Mouse (Mus musculus): ENCODE measurements at regions not wholly inside any gene's neighbourhood (a gene's known extent, or its start where the extent isn't known, plus 50 kb on each side); places are given as distances from the start of the nearest gene placed in this dataset.

GRCm38 (mm10) chr12:38986346-38986745 is 207.2 kb downstream of the Etv1 start:
- Histone ChIP-seq H3K27me3 (ENCODE audit: control insufficient read depth, insufficient read depth, low read length) (no peaks in the 10 kb centered on the region), H3K36me3 (replicated peaks; ENCODE audit: control insufficient read depth, insufficient read depth) (no peaks in the 10 kb centered on the region), H3K27ac (no peak overlapping the region), H3K4me1 (replicated peaks; ENCODE audit: control insufficient read depth, insufficient read depth, low read length) (no peaks in the 10 kb centered on the region), H3K4me3 (replicated peaks; ENCODE audit: low read length) (no peak overlapping the region), H3K4me2 (replicated peaks) (no peak overlapping the region), H3K9ac (no peak overlapping the region), H3K9me3 (ENCODE audit: control insufficient read depth, low read length) (no peaks in the 10 kb centered on the region)
- DNase-seq (ENCODE audit: low spot score) (no peak), ATAC-seq (ENCODE audit: low FRiP score) (no peak)
- 87% methylated on average over 3 of the region's 3 CpGs for WGBS

GRCm38 (mm10) chr12:38987277-38987676 is 208.1 kb downstream of the Etv1 start:
- DNase-seq (ENCODE audit: low spot score) (no peak), ATAC-seq (ENCODE audit: low FRiP score) (no peak)
- Histone ChIP-seq H3K27me3 (ENCODE audit: control insufficient read depth, insufficient read depth, low read length) (no peaks in the 10 kb centered on the region), H3K4me1 (replicated peaks; ENCODE audit: control insufficient read depth, insufficient read depth, low read length) (no peaks in the 10 kb centered on the region), H3K4me3 (replicated peaks; ENCODE audit: low read length) (no peak overlapping the region), H3K27ac (no peak overlapping the region), H3K9ac (no peak overlapping the region), H3K9me3 (ENCODE audit: control insufficient read depth, low read length) (no peaks in the 10 kb centered on the region), H3K4me2 (replicated peaks) (no peak overlapping the region), H3K36me3 (replicated peaks; ENCODE audit: control insufficient read depth, insufficient read depth) (no peaks in the 10 kb centered on the region)

- Histone ChIP-seq H3K4me2 (replicated peaks) (no peak overlapping the region), H3K27ac (no peak overlapping the region), H3K4me1 (replicated peaks; ENCODE audit: control insufficient read depth, insufficient read depth, low read length) (no peaks in the 10 kb centered on the region), H3K9ac (no peak overlapping the region), H3K9me3 (ENCODE audit: control insufficient read depth, low read length) (no peaks in the 10 kb centered on the region), H3K36me3 (replicated peaks; ENCODE audit: control insufficient read depth, insufficient read depth) (no peaks in the 10 kb centered on the region), H3K27me3 (ENCODE audit: control insufficient read depth, insufficient read depth, low read length) (no peaks in the 10 kb centered on the region), H3K4me3 (replicated peaks; ENCODE audit: low read length) (no peak overlapping the region)
- no peak for ATAC-seq (ENCODE audit: low FRiP score)
- no peak for DNase-seq (ENCODE audit: low spot score)
- WGBS, result 80% methylated on average over 4 of the region's 4 CpGs
These were observed 208.6 kb downstream of the Etv1 start for GRCm38 (mm10) chr12:38987819-38988218.

- no peak for ATAC-seq (ENCODE audit: low FRiP score)
- no peak overlapping the region for H3K9ac ChIP-seq
- H3K27ac ChIP-seq, result no peak overlapping the region
- DNase-seq (ENCODE audit: low spot score), result peak; percentile 28
- H3K4me3 ChIP-seq (replicated peaks; ENCODE audit: low read length), result no peak overlapping the region
- no peaks in the 10 kb centered on the region for H3K9me3 ChIP-seq (ENCODE audit: control insufficient read depth, low read length)
- no peak overlapping the region for H3K4me2 ChIP-seq (replicated peaks)
- no peaks in the 10 kb centered on the region for H3K36me3 ChIP-seq (replicated peaks; ENCODE audit: control insufficient read depth, insufficient read depth)
- H3K4me1 ChIP-seq (replicated peaks; ENCODE audit: control insufficient read depth, insufficient read depth, low read length), result no peaks in the 10 kb centered on the region
- H3K27me3 ChIP-seq (ENCODE audit: control insufficient read depth, insufficient read depth, low read length), result no peaks in the 10 kb centered on the region
- WGBS, result 47% methylated on average over 2 of the region's 2 CpGs
These were observed 248.0 kb downstream of the Etv1 start for GRCm38 (mm10) chr12:39027179-39027578.

- Histone ChIP-seq H3K4me3 (replicated peaks; ENCODE audit: low read length) (no peak overlapping the region), H3K27ac (no peak overlapping the region), H3K9ac (no peak overlapping the region), H3K9me3 (ENCODE audit: control insufficient read depth, low read length) (no peaks in the 10 kb centered on the region), H3K4me1 (replicated peaks; ENCODE audit: control insufficient read depth, insufficient read depth, low read length) (no peaks in the 10 kb centered on the region), H3K27me3 (ENCODE audit: control insufficient read depth, insufficient read depth, low read length) (no peaks in the 10 kb centered on the region), H3K4me2 (replicated peaks) (no peak overlapping the region), H3K36me3 (replicated peaks; ENCODE audit: control insufficient read depth, insufficient read depth) (no peaks in the 10 kb centered on the region)
- ATAC-seq (ENCODE audit: low FRiP score) (no peak), DNase-seq (ENCODE audit: low spot score) (no peak)
- WGBS, result 38% methylated on average over 2 of the region's 2 CpGs
These were observed 248.8 kb downstream of the Etv1 start for GRCm38 (mm10) chr12:39027948-39028347.

- 86% methylated on average over 3 of the region's 3 CpGs for WGBS
These were observed 254.8 kb downstream of the Etv1 start for GRCm38 (mm10) chr12:39033982-39034381.

GRCm38 (mm10) chr12:39036466-39037037 is 257.4 kb downstream of the Etv1 start:
- ATAC-seq (ENCODE audit: low FRiP score) (no peak), DNase-seq (ENCODE audit: low spot score) (no peak)
- Histone ChIP-seq H3K4me1 (replicated peaks; ENCODE audit: control insufficient read depth, insufficient read depth, low read length) (no peaks in the 10 kb centered on the region), H3K4me3 (replicated peaks; ENCODE audit: low read length) (no peak overlapping the region), H3K36me3 (replicated peaks; ENCODE audit: control insufficient read depth, insufficient read depth) (no peaks in the 10 kb centered on the region), H3K9me3 (ENCODE audit: control insufficient read depth, low read length) (no peaks in the 10 kb centered on the region), H3K27me3 (ENCODE audit: control insufficient read depth, insufficient read depth, low read length) (no peaks in the 10 kb centered on the region), H3K4me2 (replicated peaks) (no peak overlapping the region), H3K27ac (no peak overlapping the region), H3K9ac (no peak overlapping the region)
- WGBS, result 90% methylated on average over 2 of the region's 2 CpGs

More at GRCm38 (mm10) chr12:39033982-39034381, 254.8 kb downstream of the Etv1 start:
- Histone ChIP-seq H3K4me1 (replicated peaks; ENCODE audit: control insufficient read depth, insufficient read depth, low read length) (no peaks in the 10 kb centered on the region), H3K4me2 (replicated peaks) (no peak overlapping the region), H3K27ac (no peak overlapping the region), H3K36me3 (replicated peaks; ENCODE audit: control insufficient read depth, insufficient read depth) (no peaks in the 10 kb centered on the region), H3K4me3 (replicated peaks; ENCODE audit: low read length) (no peak overlapping the region), H3K9ac (no peak overlapping the region), H3K9me3 (ENCODE audit: control insufficient read depth, low read length) (no peaks in the 10 kb centered on the region), H3K27me3 (ENCODE audit: control insufficient read depth, insufficient read depth, low read length) (no peaks in the 10 kb centered on the region)
- ATAC-seq (ENCODE audit: low FRiP score) (no peak), DNase-seq (ENCODE audit: low spot score) (no peak)

GRCm38 (mm10) chr12:39038077-39038476 is 258.9 kb downstream of the Etv1 start:
- Histone ChIP-seq H3K4me2 (replicated peaks) (no peak overlapping the region), H3K4me1 (replicated peaks; ENCODE audit: control insufficient read depth, insufficient read depth, low read length) (no peaks in the 10 kb centered on the region), H3K4me3 (replicated peaks; ENCODE audit: low read length) (no peak overlapping the region), H3K36me3 (replicated peaks; ENCODE audit: control insufficient read depth, insufficient read depth) (no peaks in the 10 kb centered on the region), H3K9ac (no peak overlapping the region), H3K9me3 (ENCODE audit: control insufficient read depth, low read length) (no peaks in the 10 kb centered on the region), H3K27ac (no peak overlapping the region), H3K27me3 (ENCODE audit: control insufficient read depth, insufficient read depth, low read length) (no peaks in the 10 kb centered on the region)
- ATAC-seq (ENCODE audit: low FRiP score), result no peak
- DNase-seq (ENCODE audit: low spot score), result no peak
- 84% methylated on average over 3 of the region's 3 CpGs for WGBS

GRCm38 (mm10) chr12:39038656-39039055 is 259.5 kb downstream of the Etv1 start:
- Histone ChIP-seq H3K4me2 (replicated peaks) (no peak overlapping the region), H3K9ac (no peak overlapping the region), H3K9me3 (ENCODE audit: control insufficient read depth, low read length) (no peaks in the 10 kb centered on the region), H3K27me3 (ENCODE audit: control insufficient read depth, insufficient read depth, low read length) (no peaks in the 10 kb centered on the region), H3K4me1 (replicated peaks; ENCODE audit: control insufficient read depth, insufficient read depth, low read length) (no peaks in the 10 kb centered on the region), H3K36me3 (replicated peaks; ENCODE audit: control insufficient read depth, insufficient read depth) (no peaks in the 10 kb centered on the region), H3K4me3 (replicated peaks; ENCODE audit: low read length) (no peak overlapping the region), H3K27ac (no peak overlapping the region)
- WGBS, result 33% methylated on average over 2 of the region's 2 CpGs
- ATAC-seq (ENCODE audit: low FRiP score) (no peak), DNase-seq (ENCODE audit: low spot score) (no peak)

- Histone ChIP-seq H3K27me3 (ENCODE audit: control insufficient read depth, insufficient read depth, low read length) (no peaks in the 10 kb centered on the region), H3K36me3 (replicated peaks; ENCODE audit: control insufficient read depth, insufficient read depth) (no peaks in the 10 kb centered on the region), H3K9me3 (ENCODE audit: control insufficient read depth, low read length) (no peaks in the 10 kb centered on the region), H3K4me3 (replicated peaks; ENCODE audit: low read length) (no peak overlapping the region), H3K4me2 (replicated peaks) (no peak overlapping the region), H3K9ac (no peak overlapping the region), H3K4me1 (replicated peaks; ENCODE audit: control insufficient read depth, insufficient read depth, low read length) (no peaks in the 10 kb centered on the region), H3K27ac (no peak overlapping the region)
- DNase-seq (ENCODE audit: low spot score) (no peak), ATAC-seq (ENCODE audit: low FRiP score) (no peak)
These were observed 267.9 kb downstream of the Etv1 start for GRCm38 (mm10) chr12:39047126-39047525.
